Mouse (Mus musculus): Measurements from ENCODE around the gene Hsd3b5. TPM values are rescaled to one million over a fixed set of nuclear protein-coding genes. Genes with fewer than 3 reads are reported as not detected.

Gene Hsd3b5
- polyA plus RNA-seq, 1 experiment from 2014 or later, result not detected

Other genes with a start within 250 kb of the Hsd3b5 start
- 15.5 and 16.0 TPM in 2 replicates for gene Zfp697, start 247.8 kb downstream of the Hsd3b5 start, polyA plus RNA-seq (2015; fragmentation: Nextera tagmentation; extraction: Ambion mirVana)
- gene Gm4450, start 173.1 kb downstream of the Hsd3b5 start, polyA plus RNA-seq (2015; fragmentation: Nextera tagmentation; extraction: Ambion mirVana), result not detected in 2 replicates
- gene Hsd3b4, start 119.7 kb downstream of the Hsd3b5 start, polyA plus RNA-seq (2015; fragmentation: Nextera tagmentation; extraction: Ambion mirVana), result not detected in 2 replicates
- gene Gm10681, start 41.4 kb downstream of the Hsd3b5 start, polyA plus RNA-seq (2015; fragmentation: Nextera tagmentation; extraction: Ambion mirVana), result not detected in 2 replicates
- gene Hsd3b2, start 94.3 kb upstream of the Hsd3b5 start, polyA plus RNA-seq (2015; fragmentation: Nextera tagmentation; extraction: Ambion mirVana), result not detected in 2 replicates
- gene Hsd3b3, start 132.9 kb upstream of the Hsd3b5 start, polyA plus RNA-seq (2015; fragmentation: Nextera tagmentation; extraction: Ambion mirVana), result 0.31 and 0.50 TPM in 2 replicates
- gene Hsd3b6, start 184.2 kb upstream of the Hsd3b5 start, polyA plus RNA-seq (2015; fragmentation: Nextera tagmentation; extraction: Ambion mirVana), result 0.37 and 1.1 TPM in 2 replicates
- gene Hsd3b1, start 229.5 kb upstream of the Hsd3b5 start, polyA plus RNA-seq (2015; fragmentation: Nextera tagmentation; extraction: Ambion mirVana), result 0.10 TPM in 1 of 2 replicates, not detected in the other